Mouse (Mus musculus) liver, embryonic 14.5 days (tissue): ENCODE results near the gene Cep55.

ENCODE experiments used
- CTCF ChIP-seq: IDR thresholded peaks from 2 replicates; pipeline ENCODE4 v1.5.1; 2016; ENCODE audit warnings: antibody characterized with exemption, low read depth, control low read depth
- EP300 ChIP-seq: IDR thresholded peaks from 2 replicates; pipeline ENCODE4 v1.6.1; 2016; ENCODE audit warnings: antibody characterized with exemption, low read depth

DNA sequence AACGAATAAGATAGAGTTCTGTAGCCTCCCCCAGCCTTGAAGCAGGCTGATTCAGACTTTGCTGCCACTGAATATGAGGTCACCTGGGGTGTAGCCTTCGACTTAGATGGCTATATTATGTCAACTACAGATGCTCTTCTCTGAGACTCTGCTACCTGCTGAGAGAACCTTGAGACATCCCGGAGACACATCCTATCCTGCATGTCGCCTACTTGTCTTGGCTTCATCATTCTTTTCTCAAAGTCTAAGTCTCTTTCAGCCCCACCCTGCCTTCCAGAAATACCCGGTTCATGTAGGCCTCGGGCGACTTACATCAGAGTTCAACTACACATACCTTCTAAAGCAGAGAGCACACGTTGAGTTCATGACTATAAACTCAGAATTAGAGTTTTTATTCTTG is 2.1 kb downstream of the Cep55 start:
- TF ChIP-seq CTCF (no peak), EP300 (no peak)
